Mouse (Mus musculus): Measurements from ENCODE around the gene Gm20388. TPM values are rescaled to one million over a fixed set of nuclear protein-coding genes. Genes with fewer than 3 reads are reported as not detected.
"Not testable (repeated sequence)": the region's sequence is repeated elsewhere in the genome, so short reads cannot be mapped to it uniquely, and the experiment has no call there.

Gene Gm20388
- polyA plus RNA-seq, 1 experiment from 2014 or later, result 12.4 TPM

DNA sequence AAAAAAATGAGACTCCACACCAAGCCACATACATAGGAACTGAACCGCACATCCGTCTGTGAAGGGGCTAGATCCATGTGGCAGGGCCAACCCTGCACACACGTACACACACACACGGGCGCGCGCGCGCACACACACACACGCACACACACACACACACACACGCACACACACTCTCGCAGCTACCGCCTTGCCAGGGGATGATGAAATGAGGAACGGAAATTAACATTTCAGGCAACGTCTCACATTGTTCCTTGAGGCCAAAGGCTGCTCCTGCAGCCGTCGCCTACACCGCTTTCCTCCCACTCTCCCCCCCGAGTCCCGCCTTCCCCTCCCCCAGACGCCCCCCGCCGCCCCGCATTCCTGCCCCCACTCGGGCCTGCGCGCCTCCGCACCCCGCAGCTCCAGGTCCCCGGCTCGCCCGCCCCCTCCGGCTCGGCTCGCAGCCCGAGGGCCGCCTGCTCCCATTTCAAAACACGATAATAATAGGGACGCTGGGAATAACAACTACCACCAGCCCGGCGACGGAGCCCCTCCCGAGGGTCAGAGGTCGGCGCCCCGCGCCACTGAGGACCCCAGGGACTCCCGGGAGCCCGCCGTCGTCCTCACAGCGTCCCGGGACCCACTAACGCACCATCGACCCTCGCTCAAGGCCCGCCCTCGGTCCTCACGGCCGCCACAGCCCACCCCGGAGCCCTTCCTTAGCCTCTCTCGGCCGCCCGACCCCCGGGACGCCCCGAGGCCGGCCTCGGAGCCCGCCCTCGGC is 3130.6 kb downstream of the Gm20388 start:
- Histone ChIP-seq H3K9me3 (ENCODE audit: control insufficient read depth, low read length) (no peaks in the 10 kb centered on the region), H3K27me3 (replicated peaks; ENCODE audit: control insufficient read depth, insufficient read depth, low read length) (no peaks in the 10 kb centered on the region), H3K36me3 (ENCODE audit: control insufficient read depth, insufficient read depth, low read length) (no peaks in the 10 kb centered on the region), H3K27ac (ENCODE audit: low read depth, low read length) (peak overlapping the region; percentile 94), H3K9ac (ENCODE audit: low read depth, low read length) (peak overlapping the region; percentile 100), H3K4me3 (ENCODE audit: low read length) (peak overlapping the region; percentile 99), H3K4me2 (ENCODE audit: low read length) (peak overlapping the region; percentile 78), H3K4me1 (ENCODE audit: control insufficient read depth, insufficient read depth, low read depth, low read length) (peaks cover 33% of the 10 kb centered on the region)
- under 1% methylated on average over 61 of the region's 71 CpGs for WGBS
- ATAC-seq, result no peak

DNA sequence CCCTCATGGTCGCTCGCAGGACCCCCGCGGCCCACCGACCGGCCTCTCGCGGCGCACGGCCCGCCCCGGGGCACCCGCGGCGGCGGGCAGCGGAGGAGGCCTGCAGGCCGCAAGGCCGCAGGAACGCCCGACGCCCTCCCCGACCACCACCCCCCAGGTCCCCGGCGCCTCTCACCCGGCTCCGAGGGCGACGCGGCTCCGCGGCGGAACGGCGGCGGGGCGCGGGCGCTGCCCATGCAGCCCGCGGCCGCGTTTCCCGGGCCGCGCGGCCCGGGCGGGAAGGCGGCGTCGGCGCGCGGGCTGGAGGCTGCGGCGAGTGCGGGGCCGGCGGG is 3131.1 kb downstream of the Gm20388 start:
- H3K4me3 ChIP-seq (ENCODE audit: low read length), result peak overlapping the region; percentile 99
- peak overlapping the region; percentile 94 for H3K27ac ChIP-seq (ENCODE audit: low read depth, low read length)
- H3K4me1 ChIP-seq (ENCODE audit: control insufficient read depth, insufficient read depth, low read depth, low read length), result peaks cover 33% of the 10 kb centered on the region
- peak overlapping the region; percentile 78 for H3K4me2 ChIP-seq (ENCODE audit: low read length)
- H3K9me3 ChIP-seq (ENCODE audit: control insufficient read depth, low read length), result no peaks in the 10 kb centered on the region
- H3K9ac ChIP-seq (ENCODE audit: low read depth, low read length), result peak overlapping the region; percentile 100
- no peak; the same call in 1 of the 2 replicates for ATAC-seq
- WGBS, result 0% methylated on average over 32 of the region's 60 CpGs
- no peaks in the 10 kb centered on the region for H3K27me3 ChIP-seq (replicated peaks; ENCODE audit: control insufficient read depth, insufficient read depth, low read length)
- no peaks in the 10 kb centered on the region for H3K36me3 ChIP-seq (ENCODE audit: control insufficient read depth, insufficient read depth, low read length)

DNA sequence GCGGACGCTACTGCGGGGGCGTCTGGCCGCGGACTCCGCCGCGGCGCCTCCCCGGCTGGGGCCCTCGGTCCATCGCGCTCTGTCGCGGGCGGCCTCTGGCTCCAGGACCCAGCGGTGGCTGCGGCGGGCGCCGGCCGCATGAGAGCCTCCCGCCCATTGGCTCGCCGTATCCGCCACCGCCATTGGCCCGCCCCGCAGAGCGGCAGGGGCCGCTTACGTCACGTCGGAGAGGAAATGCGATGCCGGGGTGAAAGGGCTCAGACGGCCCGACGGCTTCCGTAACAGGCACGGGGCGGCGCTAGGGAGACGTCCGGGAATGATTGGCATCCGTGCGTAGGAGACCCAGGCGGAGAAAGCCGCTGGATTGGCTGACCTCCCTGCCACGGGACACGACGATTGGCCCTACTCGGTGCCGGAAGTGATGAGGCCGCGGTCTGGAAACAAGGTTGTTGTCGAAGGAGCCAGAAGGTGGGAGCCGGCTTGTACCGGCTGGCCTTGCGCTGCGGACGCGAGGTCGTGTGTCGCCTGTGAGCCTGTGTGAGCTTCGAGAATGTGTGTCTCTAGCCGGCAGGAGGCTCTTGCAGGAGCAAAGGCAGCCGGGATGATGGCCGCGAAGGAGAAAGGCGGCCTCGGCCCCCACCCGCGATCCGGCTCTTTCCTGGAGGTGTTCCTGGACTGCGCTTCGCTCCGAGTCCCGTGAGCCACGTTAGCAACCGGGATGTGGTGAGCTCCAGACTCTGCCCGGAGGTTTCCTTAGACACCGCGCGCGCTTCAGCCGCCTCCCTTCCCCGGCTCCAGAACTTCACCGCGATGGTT is 3131.7 kb downstream of the Gm20388 start, which contains the start of gene Ankrd11:
Gene Ankrd11 (minus strand): TSS at position 120 of the 816 bp plus-strand sequence.
- peak; percentile 99 for ATAC-seq
- Histone ChIP-seq H3K4me1 (ENCODE audit: control insufficient read depth, insufficient read depth, low read depth, low read length) (peaks cover 33% of the 10 kb centered on the region), H3K36me3 (ENCODE audit: control insufficient read depth, insufficient read depth, low read length) (no peaks in the 10 kb centered on the region), H3K4me3 (ENCODE audit: low read length) (peak within 1 kb of the TSS; percentile 99), H3K4me2 (ENCODE audit: low read length) (peak within 1 kb of the TSS; percentile 78), H3K27ac (ENCODE audit: low read depth, low read length) (peak within 1 kb of the TSS; percentile 95), H3K9ac (ENCODE audit: low read depth, low read length) (peak within 1 kb of the TSS; percentile 100), H3K27me3 (replicated peaks; ENCODE audit: control insufficient read depth, insufficient read depth, low read length) (no peaks in the 10 kb centered on the region), H3K9me3 (ENCODE audit: control insufficient read depth, low read length) (no peaks in the 10 kb centered on the region)
- under 1% methylated on average over 63 of the region's 91 CpGs for WGBS

DNA sequence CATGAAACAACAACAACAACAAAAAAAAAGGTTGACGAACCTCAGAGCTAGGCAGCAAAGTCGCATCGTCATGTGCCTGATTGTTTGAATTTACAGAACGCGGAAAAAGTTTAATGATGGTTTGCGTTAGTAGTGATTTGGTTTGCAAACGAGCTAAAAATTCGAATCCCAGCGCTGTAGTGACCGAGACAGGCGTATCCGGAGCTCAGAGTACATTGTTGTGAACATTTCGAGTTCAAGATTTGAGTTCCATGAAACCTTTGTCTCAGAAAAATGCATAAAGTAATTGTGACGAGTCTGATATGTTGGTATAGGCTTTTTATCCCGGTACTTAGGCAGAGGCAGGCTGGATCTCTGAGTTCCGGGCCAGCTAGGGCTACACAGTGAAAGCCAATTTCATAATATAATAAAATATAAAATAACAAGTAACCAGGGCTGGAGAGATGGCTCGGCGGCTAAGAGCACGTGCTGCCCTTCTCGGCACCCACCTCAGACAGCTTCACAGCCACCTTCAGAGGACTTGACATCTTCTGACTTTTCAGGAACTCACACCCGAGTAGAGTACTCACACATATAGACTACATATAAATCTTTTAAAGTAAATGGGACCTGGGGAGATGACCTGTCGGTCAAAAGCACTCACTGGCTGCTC is 3132.5 kb downstream of the Gm20388 start:
- Histone ChIP-seq H3K27me3 (replicated peaks; ENCODE audit: control insufficient read depth, insufficient read depth, low read length) (no peaks in the 10 kb centered on the region), H3K4me1 (ENCODE audit: control insufficient read depth, insufficient read depth, low read depth, low read length) (peaks cover 33% of the 10 kb centered on the region), H3K4me3 (ENCODE audit: low read length) (peak overlapping the region; percentile 99), H3K4me2 (ENCODE audit: low read length) (peak overlapping the region; percentile 72), H3K9me3 (ENCODE audit: control insufficient read depth, low read length) (no peaks in the 10 kb centered on the region), H3K27ac (ENCODE audit: low read depth, low read length) (peak overlapping the region; percentile 95), H3K9ac (ENCODE audit: low read depth, low read length) (peak overlapping the region; percentile 89), H3K36me3 (ENCODE audit: control insufficient read depth, insufficient read depth, low read length) (no peaks in the 10 kb centered on the region)
- no peak for ATAC-seq
- WGBS, result 25% methylated on average over 22 of the region's 22 CpGs

- no peak overlapping the region for H3K27ac ChIP-seq (ENCODE audit: low read depth, low read length)
- ATAC-seq, result no peak
- H3K9ac ChIP-seq (ENCODE audit: low read depth, low read length), result no peak overlapping the region
- H3K4me3 ChIP-seq (ENCODE audit: low read length), result no peak overlapping the region
- H3K9me3 ChIP-seq (ENCODE audit: control insufficient read depth, low read length), result no peaks in the 10 kb centered on the region
- no peaks in the 10 kb centered on the region for H3K27me3 ChIP-seq (replicated peaks; ENCODE audit: control insufficient read depth, insufficient read depth, low read length)
- no peak overlapping the region for H3K4me2 ChIP-seq (ENCODE audit: low read length)
- H3K36me3 ChIP-seq (ENCODE audit: control insufficient read depth, insufficient read depth, low read length), result no peaks in the 10 kb centered on the region
- 86% methylated on average over 3 of the region's 3 CpGs for WGBS
- H3K4me1 ChIP-seq (ENCODE audit: control insufficient read depth, insufficient read depth, low read depth, low read length), result peaks cover 30% of the 10 kb centered on the region
Observed at GRCm38 (mm10) chr8:123043941-123044340, 3133.3 kb downstream of the Gm20388 start.

- not testable (repeated sequence) for H3K4me2 ChIP-seq (ENCODE audit: low read length); H3K36me3 ChIP-seq (ENCODE audit: control insufficient read depth, insufficient read depth, low read length); H3K4me3 ChIP-seq (ENCODE audit: low read length); ATAC-seq; H3K27ac ChIP-seq (ENCODE audit: low read depth, low read length); H3K9ac ChIP-seq (ENCODE audit: low read depth, low read length); H3K9me3 ChIP-seq (ENCODE audit: control insufficient read depth, low read length); H3K27me3 ChIP-seq (replicated peaks; ENCODE audit: control insufficient read depth, insufficient read depth, low read length)
- 95% methylated on average over 22 of the region's 23 CpGs for WGBS
- H3K4me1 ChIP-seq (ENCODE audit: control insufficient read depth, insufficient read depth, low read depth, low read length), result peaks cover 20% of the 10 kb centered on the region
Observed at GRCm38 (mm10) chr8:123044743-123045425, 3134.2 kb downstream of the Gm20388 start.

GRCm38 (mm10) chr8:123046706-123047105 is 3136.1 kb downstream of the Gm20388 start:
- peaks cover 11% of the 10 kb centered on the region for H3K4me1 ChIP-seq (ENCODE audit: control insufficient read depth, insufficient read depth, low read depth, low read length)
- 80% methylated on average over 4 of the region's 4 CpGs for WGBS
- H3K27ac ChIP-seq (ENCODE audit: low read depth, low read length), result no peak overlapping the region
- no peak overlapping the region for H3K4me3 ChIP-seq (ENCODE audit: low read length)
- H3K27me3 ChIP-seq (replicated peaks; ENCODE audit: control insufficient read depth, insufficient read depth, low read length), result no peaks in the 10 kb centered on the region
- H3K36me3 ChIP-seq (ENCODE audit: control insufficient read depth, insufficient read depth, low read length), result no peaks in the 10 kb centered on the region
- H3K9me3 ChIP-seq (ENCODE audit: control insufficient read depth, low read length), result no peaks in the 10 kb centered on the region
- H3K9ac ChIP-seq (ENCODE audit: low read depth, low read length), result no peak overlapping the region
- no peak for ATAC-seq
- H3K4me2 ChIP-seq (ENCODE audit: low read length), result no peak overlapping the region

GRCm38 (mm10) chr8:123047827-123048226 is 3137.2 kb downstream of the Gm20388 start:
- 97% methylated on average over 7 of the region's 7 CpGs for WGBS
- no peaks in the 10 kb centered on the region for H3K9me3 ChIP-seq (ENCODE audit: control insufficient read depth, low read length)
- ATAC-seq, result no peak

More at GRCm38 (mm10) chr8:123047827-123048226, 3137.2 kb downstream of the Gm20388 start:
- no peaks in the 10 kb centered on the region for H3K36me3 ChIP-seq (ENCODE audit: control insufficient read depth, insufficient read depth, low read length)
- H3K9ac ChIP-seq (ENCODE audit: low read depth, low read length), result no peak overlapping the region
- no peak overlapping the region for H3K4me3 ChIP-seq (ENCODE audit: low read length)
- H3K27ac ChIP-seq (ENCODE audit: low read depth, low read length), result no peak overlapping the region
- peaks cover 11% of the 10 kb centered on the region for H3K4me1 ChIP-seq (ENCODE audit: control insufficient read depth, insufficient read depth, low read depth, low read length)
- no peaks in the 10 kb centered on the region for H3K27me3 ChIP-seq (replicated peaks; ENCODE audit: control insufficient read depth, insufficient read depth, low read length)
- H3K4me2 ChIP-seq (ENCODE audit: low read length), result no peak overlapping the region
